Mouse (Mus musculus) fat pad, adult 2 months (tissue): ENCODE results near the gene Arf3.

Experiments
- DNase-seq: peaks from one replicate; pipeline ENCODE4 v3.0.0-alpha.2; 2011; ENCODE audit warnings: low read depth, low spot score; ENCODE audit errors: extremely low read depth

Arf3 gene

GRCm38 (mm10) chr15:98791221-98791620, 28.2 kb upstream of the Arf3 start:
- DNase-seq, result no peak

- no peak for DNase-seq
Observed at GRCm38 (mm10) chr15:98790761-98791160, 27.7 kb upstream of the Arf3 start.

- no peak for DNase-seq
Observed at GRCm38 (mm10) chr15:98789661-98790535, 26.9 kb upstream of the Arf3 start, which contains the start of gene Wnt1. Gene Wnt1, plus strand, starts transcription at chr15:98789857.

- peak; percentile 21 for DNase-seq
Observed at GRCm38 (mm10) chr15:98788972-98789660, 26.1 kb upstream of the Arf3 start.

- no peak for DNase-seq
Observed at GRCm38 (mm10) chr15:98787930-98788329, 24.9 kb upstream of the Arf3 start.

- no peak for DNase-seq
Observed at GRCm38 (mm10) chr15:98785744-98786143, 22.7 kb upstream of the Arf3 start.

- no peak for DNase-seq
Observed at GRCm38 (mm10) chr15:98781166-98781565, 18.2 kb upstream of the Arf3 start.

GRCm38 (mm10) chr15:98780573-98780972, 17.6 kb upstream of the Arf3 start:
- no peak for DNase-seq

- DNase-seq, result no peak
Observed at GRCm38 (mm10) chr15:98780075-98780474, 17.1 kb upstream of the Arf3 start.

GRCm38 (mm10) chr15:98778806-98779205, 15.8 kb upstream of the Arf3 start:
- DNase-seq, result no peak

- DNase-seq, result no peak
Observed at GRCm38 (mm10) chr15:98778191-98778770, 15.3 kb upstream of the Arf3 start.

- DNase-seq, result no peak
Observed at GRCm38 (mm10) chr15:98777762-98778161, 14.7 kb upstream of the Arf3 start, which contains the start of gene Wnt10b. Gene Wnt10b, minus strand, starts transcription at chr15:98778150.

GRCm38 (mm10) chr15:98777005-98777616, 14.1 kb upstream of the Arf3 start:
- DNase-seq, result no peak

- DNase-seq, result no peak
Observed at GRCm38 (mm10) chr15:98776280-98777004, 13.4 kb upstream of the Arf3 start.

- DNase-seq, result no peak
Observed at GRCm38 (mm10) chr15:98775533-98775932, 12.5 kb upstream of the Arf3 start.

- no peak for DNase-seq
Observed at GRCm38 (mm10) chr15:98774096-98774495, 11.1 kb upstream of the Arf3 start.

- DNase-seq, result no peak
Observed at GRCm38 (mm10) chr15:98772511-98773211, 9.6 kb upstream of the Arf3 start.

- DNase-seq, result no peak
Observed at GRCm38 (mm10) chr15:98771813-98772425, 8.9 kb upstream of the Arf3 start.

GRCm38 (mm10) chr15:98768259-98768658, 5.2 kb upstream of the Arf3 start:
- DNase-seq, result no peak

- no peak for DNase-seq
Observed at GRCm38 (mm10) chr15:98765929-98766328, 2.9 kb upstream of the Arf3 start.
